Mouse (Mus musculus): ENCODE measurements at regions not wholly inside any gene's neighbourhood (a gene's known extent, or its start where the extent isn't known, plus 50 kb on each side); places are given as distances from the start of the nearest gene placed in this dataset.

GRCm38 (mm10) chr4:137142316-137142715 lies 93.7 kb upstream of the Zbtb40 start:
- Histone ChIP-seq H3K27ac (ENCODE audit: low read length) (peak overlapping the region; percentile 39; the same call in 1 of the 2 replicates), H3K9ac (replicated peaks; ENCODE audit: low read length) (0 out of 2 replicates have a peak overlapping the region, but pooled peaks have one; percentile 32), H3K4me2 (replicated peaks; ENCODE audit: low read depth, low read length) (no peak overlapping the region), H3K36me3 (ENCODE audit: insufficient read depth, low read length) (no peaks in the 10 kb centered on the region), H3K4me1 (ENCODE audit: insufficient read depth, low read length) (peaks cover 13% of the 10 kb centered on the region), H3K27me3 (ENCODE audit: insufficient read depth, low read length) (no peaks in the 10 kb centered on the region), H3K9me3 (ENCODE audit: low read length) (no peaks in the 10 kb centered on the region), H3K4me3 (ENCODE audit: low read length) (no peak overlapping the region)
- peak; percentile 87 for ATAC-seq (ENCODE audit: low FRiP score, low TSS enrichment)
- 4% methylated on average over 9 of the region's 9 CpGs for WGBS

GRCm38 (mm10) chr4:137139051-137139705 lies 90.6 kb upstream of the Zbtb40 start:
- Histone ChIP-seq H3K36me3 (ENCODE audit: insufficient read depth, low read length) (no peaks in the 10 kb centered on the region), H3K27me3 (ENCODE audit: insufficient read depth, low read length) (no peaks in the 10 kb centered on the region), H3K9ac (replicated peaks; ENCODE audit: low read length) (no peak overlapping the region), H3K4me1 (ENCODE audit: insufficient read depth, low read length) (peaks cover 34% of the 10 kb centered on the region), H3K9me3 (ENCODE audit: low read length) (no peaks in the 10 kb centered on the region), H3K4me3 (ENCODE audit: low read length) (no peak overlapping the region), H3K4me2 (replicated peaks; ENCODE audit: low read depth, low read length) (no peak overlapping the region), H3K27ac (ENCODE audit: low read length) (no peak overlapping the region)
- 62% methylated on average over 17 of the region's 17 CpGs for WGBS
- ATAC-seq (ENCODE audit: low FRiP score, low TSS enrichment): no peak

- 33% methylated on average over 6 of the region's 6 CpGs for WGBS
- no peak overlapping the region for H3K27ac ChIP-seq (ENCODE audit: low read length)
- peaks cover 44% of the 10 kb centered on the region for H3K4me1 ChIP-seq (ENCODE audit: insufficient read depth, low read length)
- H3K4me2 ChIP-seq (replicated peaks; ENCODE audit: low read depth, low read length): no peak overlapping the region
- H3K9ac ChIP-seq (replicated peaks; ENCODE audit: low read length): no peak overlapping the region
- ATAC-seq (ENCODE audit: low FRiP score, low TSS enrichment): no peak
- H3K9me3 ChIP-seq (ENCODE audit: low read length): no peaks in the 10 kb centered on the region
- H3K27me3 ChIP-seq (ENCODE audit: insufficient read depth, low read length): no peaks in the 10 kb centered on the region
- H3K36me3 ChIP-seq (ENCODE audit: insufficient read depth, low read length): no peaks in the 10 kb centered on the region
- H3K4me3 ChIP-seq (ENCODE audit: low read length): no peak overlapping the region
Observed at GRCm38 (mm10) chr4:137138127-137138526, 89.5 kb upstream of the Zbtb40 start.

- Histone ChIP-seq H3K4me1 (ENCODE audit: insufficient read depth, low read length) (peaks cover 39% of the 10 kb centered on the region), H3K4me2 (replicated peaks; ENCODE audit: low read depth, low read length) (no peak overlapping the region), H3K9me3 (ENCODE audit: low read length) (no peaks in the 10 kb centered on the region), H3K4me3 (ENCODE audit: low read length) (no peak overlapping the region), H3K27me3 (ENCODE audit: insufficient read depth, low read length) (no peaks in the 10 kb centered on the region), H3K27ac (ENCODE audit: low read length) (no peak overlapping the region), H3K9ac (replicated peaks; ENCODE audit: low read length) (no peak overlapping the region), H3K36me3 (ENCODE audit: insufficient read depth, low read length) (no peaks in the 10 kb centered on the region)
- 71% methylated on average over 4 of the region's 4 CpGs for WGBS
- no peak for ATAC-seq (ENCODE audit: low FRiP score, low TSS enrichment)
Observed at GRCm38 (mm10) chr4:137136313-137136712, 87.7 kb upstream of the Zbtb40 start.

- peaks cover 39% of the 10 kb centered on the region for H3K4me1 ChIP-seq (ENCODE audit: insufficient read depth, low read length)
- no peaks in the 10 kb centered on the region for H3K27me3 ChIP-seq (ENCODE audit: insufficient read depth, low read length)
- H3K36me3 ChIP-seq (ENCODE audit: insufficient read depth, low read length): no peaks in the 10 kb centered on the region
- no peak overlapping the region for H3K9ac ChIP-seq (replicated peaks; ENCODE audit: low read length)
- 22% methylated on average over 8 of the region's 8 CpGs for WGBS
- no peak overlapping the region for H3K4me3 ChIP-seq (ENCODE audit: low read length)
- no peaks in the 10 kb centered on the region for H3K9me3 ChIP-seq (ENCODE audit: low read length)
- no peak overlapping the region for H3K27ac ChIP-seq (ENCODE audit: low read length)
- no peak overlapping the region for H3K4me2 ChIP-seq (replicated peaks; ENCODE audit: low read depth, low read length)
- peak; percentile 79 for ATAC-seq (ENCODE audit: low FRiP score, low TSS enrichment)
Observed at GRCm38 (mm10) chr4:137135792-137136191, 87.2 kb upstream of the Zbtb40 start.

- Histone ChIP-seq H3K36me3 (ENCODE audit: insufficient read depth, low read length) (no peaks in the 10 kb centered on the region), H3K4me1 (ENCODE audit: insufficient read depth, low read length) (peaks cover 39% of the 10 kb centered on the region), H3K9me3 (ENCODE audit: low read length) (no peaks in the 10 kb centered on the region), H3K27me3 (ENCODE audit: insufficient read depth, low read length) (no peaks in the 10 kb centered on the region), H3K9ac (replicated peaks; ENCODE audit: low read length) (no peak overlapping the region), H3K27ac (ENCODE audit: low read length) (peak overlapping the region; percentile 54; the same call in 1 of the 2 replicates), H3K4me2 (replicated peaks; ENCODE audit: low read depth, low read length) (no peak overlapping the region), H3K4me3 (ENCODE audit: low read length) (no peak overlapping the region)
- 58% methylated on average over 5 of the region's 5 CpGs for WGBS
- no peak for ATAC-seq (ENCODE audit: low FRiP score, low TSS enrichment)
Observed at GRCm38 (mm10) chr4:137134553-137134952, 86.0 kb upstream of the Zbtb40 start.

- Histone ChIP-seq H3K4me2 (replicated peaks; ENCODE audit: low read depth, low read length) (no peak overlapping the region), H3K4me1 (ENCODE audit: insufficient read depth, low read length) (peaks cover 39% of the 10 kb centered on the region), H3K27ac (ENCODE audit: low read length) (peak overlapping the region; percentile 23; the same call in 1 of the 2 replicates)
Observed at GRCm38 (mm10) chr4:137133789-137134188, 85.2 kb upstream of the Zbtb40 start.

GRCm38 (mm10) chr4:137130619-137131212 lies 82.1 kb upstream of the Zbtb40 start:
- no peak overlapping the region for H3K27ac ChIP-seq (ENCODE audit: low read length)
- WGBS: 29% methylated on average over 7 of the region's 7 CpGs
- H3K9ac ChIP-seq (replicated peaks; ENCODE audit: low read length): no peak overlapping the region
- H3K27me3 ChIP-seq (ENCODE audit: insufficient read depth, low read length): no peaks in the 10 kb centered on the region; the same call in 1 of the 2 replicates
- no peak overlapping the region for H3K4me3 ChIP-seq (ENCODE audit: low read length)
- no peaks in the 10 kb centered on the region for H3K9me3 ChIP-seq (ENCODE audit: low read length)
- H3K36me3 ChIP-seq (ENCODE audit: insufficient read depth, low read length): no peaks in the 10 kb centered on the region
- H3K4me1 ChIP-seq (ENCODE audit: insufficient read depth, low read length): peaks cover 36% of the 10 kb centered on the region
- peak; percentile 25; the same call in 1 of the 2 replicates for ATAC-seq (ENCODE audit: low FRiP score, low TSS enrichment)
- H3K4me2 ChIP-seq (replicated peaks; ENCODE audit: low read depth, low read length): no peak overlapping the region

More at GRCm38 (mm10) chr4:137133789-137134188, 85.2 kb upstream of the Zbtb40 start:
- WGBS: 13% methylated on average over 13 of the region's 13 CpGs
- no peak overlapping the region for H3K9ac ChIP-seq (replicated peaks; ENCODE audit: low read length)
- ATAC-seq (ENCODE audit: low FRiP score, low TSS enrichment): peak; percentile 71
- no peaks in the 10 kb centered on the region for H3K27me3 ChIP-seq (ENCODE audit: insufficient read depth, low read length)
- no peaks in the 10 kb centered on the region for H3K9me3 ChIP-seq (ENCODE audit: low read length)
- no peak overlapping the region for H3K4me3 ChIP-seq (ENCODE audit: low read length)
- H3K36me3 ChIP-seq (ENCODE audit: insufficient read depth, low read length): no peaks in the 10 kb centered on the region

- H3K27me3 ChIP-seq (ENCODE audit: insufficient read depth, low read length): no peaks in the 10 kb centered on the region; the same call in 1 of the 2 replicates
- H3K36me3 ChIP-seq (ENCODE audit: insufficient read depth, low read length): no peaks in the 10 kb centered on the region
- no peak overlapping the region for H3K27ac ChIP-seq (ENCODE audit: low read length)
- WGBS: 4% methylated on average over 15 of the region's 15 CpGs
- no peaks in the 10 kb centered on the region for H3K9me3 ChIP-seq (ENCODE audit: low read length)
- H3K4me2 ChIP-seq (replicated peaks; ENCODE audit: low read depth, low read length): 0 out of 2 replicates have a peak overlapping the region, but pooled peaks have one; percentile 18
- no peak; the same call in 1 of the 2 replicates for ATAC-seq (ENCODE audit: low FRiP score, low TSS enrichment)
- no peak overlapping the region for H3K9ac ChIP-seq (replicated peaks; ENCODE audit: low read length)
- H3K4me3 ChIP-seq (ENCODE audit: low read length): no peak overlapping the region
- peaks cover 13% of the 10 kb centered on the region for H3K4me1 ChIP-seq (ENCODE audit: insufficient read depth, low read length)
Observed at GRCm38 (mm10) chr4:137128152-137128551, 79.6 kb upstream of the Zbtb40 start.

GRCm38 (mm10) chr4:137121684-137122083 lies 73.1 kb upstream of the Zbtb40 start:
- no peak overlapping the region for H3K9ac ChIP-seq (replicated peaks; ENCODE audit: low read length)
- no peak for ATAC-seq (ENCODE audit: low FRiP score, low TSS enrichment)
- no peak overlapping the region for H3K4me3 ChIP-seq (ENCODE audit: low read length)
- peaks cover 20% of the 10 kb centered on the region for H3K4me1 ChIP-seq (ENCODE audit: insufficient read depth, low read length)
- no peaks in the 10 kb centered on the region for H3K36me3 ChIP-seq (ENCODE audit: insufficient read depth, low read length)
- H3K27ac ChIP-seq (ENCODE audit: low read length): no peak overlapping the region
- no peaks in the 10 kb centered on the region for H3K9me3 ChIP-seq (ENCODE audit: low read length)
- WGBS: 53% methylated on average over 10 of the region's 10 CpGs
- no peak overlapping the region for H3K4me2 ChIP-seq (replicated peaks; ENCODE audit: low read depth, low read length)
- H3K27me3 ChIP-seq (ENCODE audit: insufficient read depth, low read length): no peaks in the 10 kb centered on the region
